Mouse (Mus musculus): ENCODE data around the gene Zfp446. TPM values are rescaled to one million over a fixed set of nuclear protein-coding genes. Genes with fewer than 3 reads are reported as not detected.

The Zfp446 gene
- total RNA-seq, 2 experiments from 2014 or later: 9.2 to 11.3 TPM

- DNase-seq (ENCODE audit: low spot score in 2 of 2): no peak
Observed at GRCm38 (mm10) chr7:12985724-12986123, 8.1 kb downstream of the Zfp446 start.

DNA sequence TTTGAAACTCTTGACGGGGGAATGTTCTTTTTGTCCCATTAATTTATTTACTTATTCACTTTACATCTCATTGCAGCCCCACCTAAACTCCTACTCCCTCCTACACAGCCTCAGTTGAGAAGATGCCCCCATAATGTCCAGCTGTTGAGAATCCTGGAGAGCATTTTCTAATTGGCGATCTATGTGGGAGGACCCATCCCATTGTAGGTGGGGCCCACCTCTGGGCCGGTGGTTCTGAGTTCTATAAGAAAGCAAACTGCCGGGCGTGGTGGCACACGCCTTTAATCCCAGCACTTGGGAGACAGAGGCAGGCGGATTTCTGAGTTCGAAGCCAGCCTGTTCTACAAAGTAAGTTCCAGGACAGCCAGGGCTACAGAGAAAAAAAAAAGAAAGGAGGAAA, 9.3 kb downstream of the Zfp446 start:
- DNase-seq (ENCODE audit: low spot score in 2 of 2): no peak

DNA sequence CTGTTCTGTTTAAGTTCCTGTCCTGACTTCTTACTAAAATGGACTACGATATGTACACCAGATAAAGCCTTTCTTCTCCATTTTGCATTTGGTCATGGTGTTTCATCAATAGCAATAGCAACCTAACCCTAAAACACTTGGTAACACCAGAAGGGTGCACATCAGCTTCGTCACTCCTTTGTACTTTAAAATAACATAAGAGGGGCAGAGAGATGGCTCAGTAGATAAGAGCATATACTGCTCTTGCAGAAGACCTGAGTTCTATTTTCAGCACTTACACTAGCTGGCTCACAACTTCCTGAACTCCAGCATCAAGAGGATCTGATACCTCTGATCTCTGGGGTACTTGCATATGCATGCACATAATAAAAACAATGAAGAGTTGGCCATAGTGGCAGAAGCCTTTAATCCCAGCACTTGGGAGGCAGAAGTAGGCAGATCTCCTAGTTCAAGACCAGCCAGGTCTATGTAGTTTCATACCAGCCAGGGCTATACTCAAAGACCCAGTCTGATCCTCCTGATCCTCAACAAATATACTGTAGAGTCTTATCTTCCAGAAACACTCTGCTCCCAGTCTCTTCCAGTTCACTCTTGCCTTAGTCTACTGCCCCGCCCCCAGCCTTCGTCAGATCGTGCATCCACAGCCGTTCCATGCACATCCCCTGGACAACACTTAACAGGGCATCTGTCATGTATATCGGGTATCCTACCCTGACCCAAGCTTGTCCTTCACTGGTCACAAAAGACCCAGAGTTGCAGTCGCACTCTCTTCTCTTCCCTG, 10.0 kb downstream of the Zfp446 start:
- DNase-seq (ENCODE audit: low spot score in 2 of 2): no peak

DNA sequence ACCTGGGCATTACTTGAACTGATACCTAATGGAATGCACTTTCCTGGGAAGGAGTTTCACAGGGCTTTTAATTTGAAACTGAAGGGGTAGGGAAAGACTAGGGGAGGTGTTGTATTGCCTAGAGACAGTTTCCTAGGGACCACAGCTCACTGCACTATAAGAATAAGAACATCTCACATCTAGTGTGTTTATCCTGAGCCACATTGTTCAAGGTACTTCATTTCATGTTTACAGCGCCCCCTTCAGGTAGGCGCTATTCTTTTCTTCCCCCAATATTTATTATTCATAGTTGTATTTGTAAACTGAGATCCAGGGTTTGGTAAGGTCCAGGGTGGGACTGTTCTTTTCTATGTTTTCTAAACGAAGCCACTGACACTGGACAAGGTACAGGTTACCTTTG, 14.6 kb downstream of the Zfp446 start:
- no peak for DNase-seq (ENCODE audit: low spot score in 2 of 2)

GRCm38 (mm10) chr7:12993148-12993547, 15.5 kb downstream of the Zfp446 start:
- DNase-seq (ENCODE audit: low spot score in 2 of 2): no peak

DNA sequence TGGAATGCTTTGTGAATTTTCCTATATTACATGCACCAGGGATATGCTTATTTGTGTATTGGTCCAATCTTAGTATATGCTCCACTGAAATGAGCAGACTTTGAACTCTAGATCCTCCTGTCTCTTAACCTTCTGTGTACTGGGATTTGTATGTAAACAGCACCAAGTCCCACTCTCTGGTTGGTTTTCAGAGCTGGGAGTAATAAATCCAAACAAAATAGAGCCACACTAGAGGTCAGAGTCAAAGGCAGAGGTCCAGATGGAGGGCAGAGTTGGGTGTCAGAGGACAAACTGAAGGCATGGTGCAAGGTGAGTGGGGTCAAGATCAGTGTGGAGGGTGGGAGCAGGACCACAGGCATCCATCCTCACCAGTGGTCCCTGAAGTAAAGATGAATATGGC, 18.2 kb downstream of the Zfp446 start:
- no peak for DNase-seq (ENCODE audit: low spot score in 2 of 2)

- no peak for DNase-seq (ENCODE audit: low spot score in 2 of 2)
Observed at GRCm38 (mm10) chr7:12997230-12997629, 19.6 kb downstream of the Zfp446 start.

DNA sequence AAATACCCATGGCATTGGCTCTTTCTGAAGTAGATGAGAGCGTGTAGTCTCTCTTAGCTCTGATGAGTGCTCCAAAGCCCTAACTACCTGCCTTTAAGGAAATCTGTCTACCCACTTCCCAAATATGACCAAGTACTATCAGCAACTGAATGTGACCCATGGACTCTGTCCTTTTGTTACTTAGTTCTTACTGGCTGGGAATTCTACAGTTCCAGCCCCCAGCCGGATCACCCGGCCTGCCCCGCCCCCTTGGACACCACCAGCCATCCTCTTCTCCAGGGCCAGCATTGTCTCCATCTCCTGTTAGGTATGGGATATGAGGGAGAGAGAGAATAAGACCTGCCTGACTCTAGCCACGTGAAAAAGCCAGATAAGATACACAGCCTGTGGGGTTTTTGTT, 20.4 kb downstream of the Zfp446 start, which contains the start of gene Slc27a5:
Slc27a5 (minus strand) TSS at position 140 of the 400 bp plus-strand sequence.
- no peak for DNase-seq (ENCODE audit: low spot score in 2 of 2)

DNA sequence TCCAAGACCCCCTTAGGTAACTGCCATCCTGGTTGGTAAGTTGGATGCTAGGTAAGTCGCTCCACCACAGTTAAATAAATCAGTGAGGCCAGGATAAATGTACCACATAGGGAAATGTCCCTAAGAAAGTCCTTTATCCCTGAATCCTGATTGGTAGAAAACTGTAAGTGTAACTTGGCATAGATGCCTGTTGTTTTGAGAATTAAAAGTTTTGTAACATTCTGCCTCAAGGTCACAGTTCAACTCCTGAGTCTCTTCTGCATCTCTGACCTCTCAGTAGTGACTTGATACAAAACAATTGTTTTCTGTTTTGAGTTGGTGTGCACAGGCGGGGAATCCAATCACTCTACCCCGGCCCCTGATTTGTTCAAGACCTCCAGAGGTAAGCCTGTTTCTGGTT, 21.2 kb downstream of the Zfp446 start, which contains the start of gene Trim28:
Trim28 (plus strand) TSS at position 264 of the 400 bp plus-strand sequence.
- no peak for DNase-seq (ENCODE audit: low spot score in 2 of 2)

- no peak for DNase-seq (ENCODE audit: low spot score in 2 of 2)
Observed at GRCm38 (mm10) chr7:13001584-13001983, 23.9 kb downstream of the Zfp446 start.

DNA sequence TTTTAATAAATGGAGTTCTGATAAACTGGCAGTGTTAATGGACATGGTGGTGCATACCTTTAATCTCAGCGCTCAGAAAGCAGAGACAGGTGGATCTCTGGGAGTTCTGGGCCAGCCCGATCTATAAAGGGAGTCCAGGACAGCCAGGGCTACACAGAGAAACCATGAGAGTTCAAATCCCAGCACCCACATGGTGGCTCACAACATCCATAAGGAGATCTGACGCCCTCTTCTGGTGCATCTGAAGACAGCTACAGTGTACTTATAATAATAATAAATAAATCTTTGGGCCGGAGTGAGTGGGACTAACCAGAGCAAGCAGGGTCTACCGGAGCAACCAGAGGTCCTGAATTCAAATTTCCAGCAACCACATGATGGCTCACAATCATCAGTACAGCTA, 25.7 kb downstream of the Zfp446 start:
- no peak for DNase-seq (ENCODE audit: low spot score in 2 of 2)

DNA sequence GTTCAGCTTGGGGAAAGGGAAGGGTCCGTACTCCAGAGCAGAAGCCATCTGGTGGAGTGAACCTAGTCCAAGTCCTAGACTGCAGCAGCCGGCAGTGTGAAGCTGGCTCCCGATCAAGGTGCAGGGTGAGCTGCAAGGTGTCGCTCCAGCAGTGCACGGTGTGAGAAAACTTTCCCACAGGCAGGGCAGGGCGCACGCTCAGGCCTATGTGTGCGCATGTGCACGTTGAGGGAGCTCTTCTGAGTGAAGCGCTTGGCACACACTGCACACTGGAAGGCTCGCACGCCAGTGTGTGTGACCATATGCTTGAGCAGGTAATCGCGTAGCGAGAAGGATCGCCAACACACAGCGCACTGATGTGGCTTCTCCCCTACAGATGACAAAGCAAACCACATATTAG, 28.4 kb downstream of the Zfp446 start:
- DNase-seq (ENCODE audit: low spot score in 2 of 2): no peak

- DNase-seq (ENCODE audit: low spot score in 2 of 2): no peak
Observed at GRCm38 (mm10) chr7:13006531-13006930, 28.9 kb downstream of the Zfp446 start.

GRCm38 (mm10) chr7:13007341-13008092, 29.9 kb downstream of the Zfp446 start:
- no peak for DNase-seq (ENCODE audit: low spot score in 2 of 2)

DNA sequence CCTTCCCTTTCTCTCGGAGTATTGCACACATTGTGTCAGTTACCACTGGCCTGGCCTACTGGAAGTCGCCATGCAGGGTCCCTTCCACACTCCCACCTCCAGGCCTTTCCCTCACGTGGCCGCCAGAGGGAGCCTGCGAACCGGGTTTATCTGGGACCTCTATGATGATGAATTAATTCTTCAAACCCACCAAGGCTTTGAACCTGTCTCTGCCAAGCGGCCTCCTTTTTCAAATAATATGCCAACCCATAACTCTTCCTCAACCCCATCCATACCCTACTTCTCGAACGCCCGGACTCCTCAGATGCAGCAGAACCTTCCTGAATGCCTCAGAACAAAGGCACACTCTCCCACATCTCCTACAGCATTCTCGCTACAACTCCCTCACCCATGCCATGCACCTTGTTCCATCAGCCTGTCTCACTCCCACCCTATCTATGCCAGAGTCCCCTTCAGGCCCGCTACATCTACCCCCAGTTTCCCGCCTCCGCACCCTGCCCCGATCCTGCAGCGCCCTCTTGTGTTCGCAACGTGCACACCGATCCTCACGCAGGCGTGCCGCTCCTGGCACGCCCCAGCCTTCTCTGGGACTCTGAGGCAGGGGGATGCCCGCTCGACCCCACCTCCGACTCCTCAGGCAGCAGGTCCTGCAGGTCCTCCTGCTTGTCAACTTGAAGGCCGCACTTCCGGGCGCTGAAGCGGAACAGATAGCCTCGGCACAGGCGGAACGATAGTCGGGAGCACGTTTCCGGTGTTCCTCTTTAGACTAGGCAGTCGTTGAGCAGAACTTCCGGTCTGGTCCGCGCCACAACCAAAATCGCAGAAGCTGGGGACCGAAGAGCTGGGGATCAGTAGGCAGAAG, 31.7 kb downstream of the Zfp446 start:
- peak; percentile 66 to 84 for DNase-seq (ENCODE audit: low spot score in 2 of 2)

- no peak for DNase-seq (ENCODE audit: low spot score in 2 of 2)
Observed at GRCm38 (mm10) chr7:13010005-13010908, 32.6 kb downstream of the Zfp446 start, which contains the start of gene Zbtb45. Zbtb45 (minus strand) TSS chr7:13010034.

GRCm38 (mm10) chr7:13013671-13014070, 36.0 kb downstream of the Zfp446 start:
- no peak for DNase-seq (ENCODE audit: low spot score in 2 of 2)

DNA sequence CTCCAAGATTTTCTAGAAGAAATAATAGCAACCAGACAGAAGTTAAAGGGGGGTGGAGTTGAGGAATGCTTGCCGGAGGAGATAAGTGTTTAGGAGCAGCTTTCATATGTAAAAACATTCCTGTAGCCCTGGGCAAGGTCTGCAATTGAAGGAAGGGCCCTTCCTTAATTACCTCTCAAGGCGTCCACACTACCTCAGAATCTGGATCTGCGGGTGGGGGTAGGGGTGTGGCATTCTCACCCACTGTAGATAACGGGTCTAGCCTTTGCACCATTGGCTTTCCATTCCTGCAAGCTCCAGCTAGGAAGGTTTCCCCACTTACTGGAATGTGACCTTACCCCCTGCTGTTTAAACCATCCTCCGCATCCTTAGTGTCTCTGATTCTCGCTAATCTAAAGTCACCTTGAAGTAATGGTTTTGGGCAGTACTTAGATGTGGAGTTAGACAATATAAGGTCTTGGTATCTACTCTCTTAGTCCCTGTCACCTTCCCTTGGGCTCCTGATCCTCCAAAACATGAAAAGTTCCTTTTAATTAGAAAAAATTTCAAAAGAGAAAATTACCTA, 36.7 kb downstream of the Zfp446 start:
- no peak for DNase-seq (ENCODE audit: low spot score in 2 of 2)

DNA sequence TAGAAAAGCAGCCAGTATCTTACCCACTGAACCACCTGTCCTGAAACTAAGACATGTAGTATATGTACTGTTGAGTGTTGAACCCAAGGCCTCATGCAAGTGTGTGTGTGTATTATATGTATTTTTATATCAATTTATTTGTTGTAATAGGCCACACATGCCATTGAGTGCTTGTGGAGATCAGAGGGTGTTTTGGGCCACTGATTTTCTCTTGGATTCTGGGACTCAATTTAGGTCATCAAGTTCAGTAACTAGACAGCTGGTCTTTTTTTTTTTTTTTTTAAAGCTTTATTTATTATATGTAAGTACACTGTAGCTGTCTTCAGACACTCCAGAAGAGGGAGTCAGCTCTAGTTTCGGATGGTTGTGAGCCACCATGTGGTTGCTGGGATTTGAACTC, 37.6 kb downstream of the Zfp446 start:
- DNase-seq (ENCODE audit: low spot score in 2 of 2): no peak
